Mouse (Mus musculus) kidney, postnatal 25 days (tissue): ENCODE results near the gene C130050O18Rik.

Experiments used
- DNase-seq, 2 experiments: peaks; one replicate each; pipeline ENCODE4 v3.0.0; 2021; ENCODE audit warnings: mixed read lengths in 2 of 2

C130050O18Rik gene

GRCm38 (mm10) chr5:139404801-139405401 is at the start of gene C130050O18Rik:
Gene C130050O18Rik (plus strand): TSS chr5:139405280.
- no peak for DNase-seq

- DNase-seq = peak; percentile 76 to 83
Measured at GRCm38 (mm10) chr5:139358653-139359052, 46.4 kb upstream of the C130050O18Rik start.

GRCm38 (mm10) chr5:139359244-139359643 is 45.8 kb upstream of the C130050O18Rik start:
- no peak for DNase-seq

- DNase-seq = no peak
Measured at GRCm38 (mm10) chr5:139363858-139364257, 41.2 kb upstream of the C130050O18Rik start.

GRCm38 (mm10) chr5:139364260-139364910 is 40.7 kb upstream of the C130050O18Rik start:
- DNase-seq = peak; percentile 88 to 98

- peak in 1 of 2 experiments; percentile 71 for DNase-seq
Measured at GRCm38 (mm10) chr5:139364911-139365571, 40.0 kb upstream of the C130050O18Rik start.

- peak in 1 of 2 experiments; percentile 66 for DNase-seq
Measured at GRCm38 (mm10) chr5:139365827-139366226, 39.3 kb upstream of the C130050O18Rik start.

- no peak for DNase-seq
Measured at GRCm38 (mm10) chr5:139366484-139366883, 38.6 kb upstream of the C130050O18Rik start.

- DNase-seq = no peak
Measured at GRCm38 (mm10) chr5:139367884-139368458, 37.1 kb upstream of the C130050O18Rik start.

- DNase-seq = peak; percentile 78 to 93
Measured at GRCm38 (mm10) chr5:139368638-139369320, 36.3 kb upstream of the C130050O18Rik start.

- DNase-seq = no peak
Measured at GRCm38 (mm10) chr5:139370336-139370735, 34.7 kb upstream of the C130050O18Rik start.

- no peak for DNase-seq
Measured at GRCm38 (mm10) chr5:139371118-139371517, 34.0 kb upstream of the C130050O18Rik start.

- peak; percentile 95 to 97 for DNase-seq
Measured at GRCm38 (mm10) chr5:139371631-139372401, 33.3 kb upstream of the C130050O18Rik start.

GRCm38 (mm10) chr5:139373126-139373525 is 32.0 kb upstream of the C130050O18Rik start:
- DNase-seq = no peak

GRCm38 (mm10) chr5:139373889-139374444 is 31.1 kb upstream of the C130050O18Rik start:
- peak; percentile 55 to 81 for DNase-seq

GRCm38 (mm10) chr5:139374841-139375240 is 30.2 kb upstream of the C130050O18Rik start:
- no peak for DNase-seq

- peak; percentile 87 to 92 for DNase-seq
Measured at GRCm38 (mm10) chr5:139377468-139378270, 27.4 kb upstream of the C130050O18Rik start, which contains the start of gene Gpr146. Gene Gpr146 (plus strand): TSS chr5:139377697.

GRCm38 (mm10) chr5:139378271-139378556 is 26.9 kb upstream of the C130050O18Rik start:
- no peak for DNase-seq

GRCm38 (mm10) chr5:139378986-139379629 is 26.0 kb upstream of the C130050O18Rik start:
- peak; percentile 93 to 97 for DNase-seq

- DNase-seq = peak in 1 of 2 experiments; percentile 32
Measured at GRCm38 (mm10) chr5:139379771-139380384, 25.2 kb upstream of the C130050O18Rik start.
